14 mouse cellular contexts compared by ENCODE assay signal in the genomic region with DNA sequence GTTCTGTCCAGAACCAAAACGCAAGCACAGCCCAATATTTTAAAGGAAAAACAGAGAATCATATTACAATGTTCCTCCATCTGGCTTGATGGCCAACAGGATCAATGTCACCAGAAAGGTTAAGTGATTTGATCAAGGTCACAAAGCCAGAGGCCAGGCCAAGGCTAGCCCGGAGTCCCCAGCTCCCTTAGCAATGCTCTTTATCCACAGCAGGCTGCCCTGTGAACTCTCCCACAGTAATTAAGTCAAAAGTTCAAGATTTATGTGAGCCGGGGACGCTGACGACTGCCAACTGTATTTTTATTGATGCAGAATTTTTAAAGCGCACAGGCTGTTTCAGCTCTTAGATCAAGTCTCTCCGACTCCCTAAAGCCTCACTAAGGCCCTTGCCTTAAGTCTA.
DNase-seq lines count a peak whose midpoint lies in the region; ATAC-seq lines count a peak whose summit lies in the region.
"Had no signal": no experiment of that assay in that cellular context is flagged by ENCODE, and none has a peak within 500 bp of the region (broad histone marks: within the 10 kb centered on the region; RNA-seq: fewer than 3 reads in every experiment).

No protein-coding gene starts in this region.

- H3K9ac ChIP-seq in neural tube, embryonic 15.5 days (replicated peaks) = no peak overlapping the region
- H3K9ac ChIP-seq: forebrain, embryonic 13.5 days; hindbrain, embryonic 15.5 days; lung, embryonic 14.5 days had no signal

- no peaks in the 10 kb centered on the region for H3K36me3 ChIP-seq in neural tube, embryonic 15.5 days
- H3K36me3 ChIP-seq: hindbrain, embryonic 15.5 days had no signal

- H3K9me3 ChIP-seq in neural tube, embryonic 15.5 days (replicated peaks) = no peaks in the 10 kb centered on the region
- H3K9me3 ChIP-seq: hindbrain, embryonic 15.5 days had no signal

- H3K4me3 ChIP-seq in neural tube, embryonic 15.5 days (replicated peaks) = no peak overlapping the region
- H3K4me3 ChIP-seq: forebrain, embryonic 13.5 days; hindbrain, embryonic 15.5 days had no signal

- WGBS in neural tube, embryonic 15.5 days = 20% methylated on average over 7 of the region's 7 CpGs

- ATAC-seq in neural tube, embryonic 15.5 days (ENCODE audit: low FRiP score) = no peak
- ATAC-seq: forebrain, embryonic 13.5 days had no signal

- intact Hi-C loops in left cerebral cortex, postnatal 10 days (cut with DNase I) = no loop called here

- DNase-seq in neural tube, embryonic 10.5 days (ENCODE audit: extremely low spot score, low spot score) = peak; percentile 25
- peak; percentile 28 for DNase-seq in kidney, adult 18-20 months
- DNase-seq in kidney, postnatal 14 days = peak; percentile 77
- DNase-seq in gastrocnemius, adult 18-20 months (ENCODE audit: low spot score) = no peak
- no peak for DNase-seq in heart, adult 18-20 months
- no peak for DNase-seq in left cerebral cortex, postnatal 10 days (ENCODE audit: extremely low spot score in 1 of 2, low spot score in 2 of 2)
- DNase-seq: cerebellum, adult 2 months; heart, postnatal 14 days; lung, embryonic 14.5 days; midbrain, embryonic 14.5 days; thymus, postnatal 4 days had no signal

- H3K4me2 ChIP-seq in neural tube, embryonic 15.5 days = no peak overlapping the region
- H3K4me2 ChIP-seq: forebrain, embryonic 13.5 days; hindbrain, embryonic 15.5 days; lung, embryonic 14.5 days had no signal

- no peak overlapping the region for H3K27ac ChIP-seq in neural tube, embryonic 15.5 days (replicated peaks)
- H3K27ac ChIP-seq: forebrain, embryonic 13.5 days; hindbrain, embryonic 15.5 days had no signal

- no peaks in the 10 kb centered on the region for H3K27me3 ChIP-seq in neural tube, embryonic 15.5 days (replicated peaks)
- H3K27me3 ChIP-seq: forebrain, embryonic 13.5 days; hindbrain, embryonic 15.5 days had no signal

- peaks cover 8% of the 10 kb centered on the region; the same call in 1 of the 2 replicates for H3K4me1 ChIP-seq in neural tube, embryonic 15.5 days

Comparison
In these comparisons a context has a peak if more than half of its experiments do, and no peak if none do; other contexts are left out.
1. DNase-seq: peak in neural tube, embryonic 10.5 days (single experiment), kidney, adult 18-20 months (single experiment) and kidney, postnatal 14 days (single experiment); none in gastrocnemius, adult 18-20 months (single experiment), heart, adult 18-20 months (0 of 2) and left cerebral cortex, postnatal 10 days (0 of 2).